Mouse (Mus musculus): ENCODE results near the gene Cldn10.

Cldn10 gene

DNA sequence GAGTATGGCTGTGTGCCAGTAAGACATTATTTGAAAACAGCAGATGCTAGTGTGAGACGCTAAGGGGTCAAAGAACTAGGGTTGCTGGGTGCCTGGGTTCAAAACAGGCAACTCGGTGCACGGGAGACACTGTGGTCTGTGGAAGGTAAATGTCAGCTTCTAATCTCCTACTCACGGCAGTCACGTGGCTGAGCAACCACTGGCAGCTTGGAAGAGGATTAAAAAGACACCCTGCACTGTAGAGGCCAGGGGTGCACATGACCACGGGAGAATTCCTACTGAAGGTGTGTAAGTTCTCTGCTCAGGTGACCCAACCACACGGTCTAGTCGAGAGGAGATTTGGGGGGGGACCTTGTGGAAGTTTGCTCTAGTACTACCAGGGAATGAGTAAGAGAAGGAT is 119.9 kb downstream of the Cldn10 start:
- in situ Hi-C loops (cut with MseI, MboI): no loop called here

GRCm38 (mm10) chr14:118909872-118910271 is 122.2 kb downstream of the Cldn10 start:
- in situ Hi-C loops (cut with MseI, MboI): no loop called here

- in situ Hi-C loops (cut with MseI, MboI): no loop called here
Measured at GRCm38 (mm10) chr14:118910332-118911222, 122.9 kb downstream of the Cldn10 start.

DNA sequence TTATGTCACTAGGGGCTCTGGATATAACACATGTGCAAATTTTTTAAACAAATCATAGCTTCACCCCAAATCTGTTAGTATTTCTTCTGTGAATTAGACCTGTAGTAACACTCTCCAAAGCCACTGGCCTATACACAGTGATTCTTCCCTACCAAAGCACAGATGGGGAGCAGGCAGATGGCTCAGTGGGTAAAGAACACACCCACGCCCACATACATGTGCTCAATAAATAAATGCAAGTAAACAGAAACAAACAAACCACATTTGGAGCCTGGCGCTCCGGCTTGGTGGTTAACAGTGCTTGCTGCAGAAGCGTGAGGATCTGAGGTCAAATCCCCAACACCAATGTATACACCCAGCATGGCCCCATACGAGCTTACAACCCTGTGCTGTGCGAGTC is 123.8 kb downstream of the Cldn10 start:
- in situ Hi-C loops (cut with MseI, MboI): no loop called here

DNA sequence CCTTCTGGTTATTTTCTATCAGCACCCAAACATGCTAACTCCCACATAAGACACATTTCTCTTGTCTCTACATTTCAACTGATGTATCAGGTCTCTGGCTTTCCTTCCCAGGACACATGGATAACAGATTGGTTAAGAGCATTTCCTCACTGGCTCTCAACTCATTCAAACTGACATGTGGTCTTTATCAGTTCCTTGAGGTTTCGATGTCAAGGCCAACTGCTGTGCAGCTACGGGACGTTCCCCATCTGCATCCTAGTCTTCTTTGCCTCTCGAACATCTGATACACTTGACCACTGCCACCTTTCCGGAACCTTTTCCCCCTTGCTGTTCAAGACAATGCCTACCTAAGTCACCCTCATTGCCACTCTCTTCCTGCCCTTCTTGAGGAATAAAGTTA is 125.9 kb downstream of the Cldn10 start:
- in situ Hi-C loops (cut with MseI, MboI): no loop called here

DNA sequence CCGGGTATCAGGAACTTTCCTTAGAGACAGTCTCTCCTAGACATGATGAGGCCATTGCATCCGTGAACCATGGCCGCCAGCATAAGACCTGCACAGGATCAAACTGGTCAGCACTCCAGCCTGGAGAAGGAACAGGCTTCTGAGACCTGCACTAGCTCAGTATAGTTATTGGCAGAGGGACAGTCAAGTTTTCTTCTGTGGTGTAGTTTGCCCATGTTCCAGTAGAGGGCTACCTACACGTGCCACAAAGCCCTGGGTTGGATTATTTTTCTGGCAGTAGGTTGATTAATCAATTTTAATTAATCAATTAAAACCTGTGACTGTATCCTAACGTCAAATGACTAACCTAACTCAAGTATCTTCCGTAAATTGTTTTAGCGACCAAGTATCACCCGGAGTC is 131.3 kb downstream of the Cldn10 start:
- in situ Hi-C loops (cut with MseI, MboI): no loop called here

DNA sequence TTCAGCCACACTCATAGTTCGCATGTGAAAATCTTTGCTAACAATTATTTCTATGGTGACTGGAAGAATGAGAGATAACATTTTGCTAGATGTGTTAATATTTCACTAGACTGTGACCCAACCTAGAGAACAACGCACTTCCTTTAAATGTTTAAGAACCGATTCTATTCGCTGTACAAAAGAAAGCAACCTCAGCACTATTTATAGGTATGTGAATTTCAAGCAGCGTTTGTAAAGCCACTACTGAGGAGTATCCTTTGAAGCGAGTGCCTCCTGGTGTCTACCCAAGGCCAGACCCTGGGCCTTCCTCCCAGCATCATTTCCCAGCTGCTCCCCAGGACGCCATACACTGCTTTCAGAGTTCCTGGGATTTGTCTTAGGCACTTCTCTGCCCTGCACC is 132.9 kb downstream of the Cldn10 start:
- in situ Hi-C loops (cut with MseI, MboI): no loop called here

GRCm38 (mm10) chr14:118922251-118922650 is 134.5 kb downstream of the Cldn10 start:
- in situ Hi-C loops (cut with MseI, MboI): no loop called here

DNA sequence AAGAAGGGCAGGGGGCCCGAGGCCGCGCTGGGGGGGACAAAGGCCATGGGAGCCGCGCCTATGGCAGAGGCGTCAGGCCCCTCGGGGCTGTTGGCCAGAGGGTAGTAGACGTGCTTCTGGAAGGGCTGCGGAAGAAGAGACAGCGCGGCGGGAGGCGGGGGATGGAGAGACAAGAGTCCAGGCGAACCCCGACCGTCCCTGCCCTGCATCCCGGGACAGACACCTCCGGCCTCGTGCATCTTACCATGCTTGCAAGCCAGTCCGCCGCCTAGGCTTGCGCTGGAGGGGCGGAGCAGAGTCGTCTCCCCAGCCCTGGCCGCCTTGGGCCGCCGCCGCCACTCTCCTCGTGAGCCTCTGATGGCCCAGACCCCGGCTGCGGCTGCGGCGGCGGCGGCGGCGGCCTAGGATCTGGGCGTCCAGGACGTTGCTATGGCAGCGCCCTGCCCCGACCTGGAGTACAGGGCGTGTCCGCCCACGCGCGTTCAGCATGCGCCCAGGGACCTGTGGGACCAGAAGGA is 135.0 kb downstream of the Cldn10 start:
- in situ Hi-C loops (cut with MseI, MboI): no loop called here
